Mouse (Mus musculus): Measurements from ENCODE around the gene Cep170.

GRCm38 (mm10) chr1:176762295-176762694 lies 51.6 kb downstream of the Cep170 start:
- TF ChIP-seq POLR2A (IDR thresholded peaks at IDR 0.05; ENCODE audit: borderline replicate concordance, extremely low read depth, low read depth, low read length) (no peak), CTCF (IDR thresholded peaks at IDR 0.05; ENCODE audit: insufficient read depth, low read length) (no peak)
